Mouse (Mus musculus) colon, adult 2 months (tissue): ENCODE results near the gene P3h2. TPM values are rescaled to one million over a fixed set of nuclear protein-coding genes. Genes with fewer than 3 reads are reported as not detected.

Experiments used
- polyA plus RNA-seq: library from polyadenylated mRNA; depleted of rRNA; stranded (reverse); fragments of >200 nt; gene quantifications from 2 replicates; pipeline ENCODE4 v1.2.3, GENCODE M21; 2012; rRNA removed

The P3h2 gene
- polyA plus RNA-seq: 4.9 and 5.2 TPM in 2 replicates

DNA sequence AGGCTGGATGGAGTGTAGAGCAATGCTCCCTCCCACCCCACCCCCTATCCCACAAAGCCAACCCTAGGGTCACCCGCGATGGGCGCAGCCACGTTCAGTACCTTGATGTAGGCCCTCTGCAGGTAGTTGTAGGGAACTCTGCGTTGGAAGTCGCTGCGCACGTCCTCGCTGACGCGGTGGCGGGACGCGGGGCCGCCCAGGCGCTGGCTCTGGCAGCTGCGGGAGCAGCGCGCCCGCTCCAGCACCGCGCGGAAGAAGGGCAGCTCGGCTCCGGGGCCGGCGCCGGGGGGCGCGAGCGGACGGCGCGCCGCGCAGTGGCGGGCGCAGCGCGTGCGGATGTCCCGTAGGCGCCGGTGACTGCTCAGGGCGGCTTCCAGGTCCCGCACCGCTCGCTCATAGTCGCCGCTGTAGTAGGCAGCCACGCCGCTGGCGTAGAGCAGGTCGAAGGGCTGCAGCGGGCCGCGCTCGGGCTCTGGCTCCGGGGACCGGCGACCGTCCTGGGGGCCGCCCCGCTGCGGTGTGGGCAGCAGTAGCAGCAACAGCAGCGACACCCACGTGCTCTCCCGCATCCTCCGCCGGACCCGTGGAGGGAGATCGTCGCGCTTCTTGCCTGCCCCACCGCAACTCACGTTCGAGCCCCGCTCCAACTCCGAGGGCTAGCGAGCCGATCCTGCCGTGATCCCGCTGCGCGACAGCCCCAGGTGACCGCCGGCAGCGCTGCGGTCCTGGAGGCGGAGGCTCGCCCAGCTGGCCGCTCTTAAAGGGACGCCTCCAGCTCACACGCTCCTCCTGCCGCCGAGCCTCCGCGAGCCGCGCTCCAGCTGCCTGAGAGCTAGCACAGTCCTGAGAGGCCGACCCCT, at the start of gene P3h2:
P3h2 (minus strand) TSS at position 670 of the 860 bp plus-strand sequence.

